Mouse (Mus musculus): ENCODE results near the gene Olfr316. TPM values are rescaled to one million over a fixed set of nuclear protein-coding genes. Genes with fewer than 3 reads are reported as not detected.

Gene Olfr316
- not detected for polyA plus RNA-seq (2015; fragmentation: Illumina TruSeq; extraction: RNeasy Lipid Tissue Mini Kit (QIAGEN cat#74804); ENCODE audit: insufficient read depth, low read depth, low replicate concordance)

DNA sequence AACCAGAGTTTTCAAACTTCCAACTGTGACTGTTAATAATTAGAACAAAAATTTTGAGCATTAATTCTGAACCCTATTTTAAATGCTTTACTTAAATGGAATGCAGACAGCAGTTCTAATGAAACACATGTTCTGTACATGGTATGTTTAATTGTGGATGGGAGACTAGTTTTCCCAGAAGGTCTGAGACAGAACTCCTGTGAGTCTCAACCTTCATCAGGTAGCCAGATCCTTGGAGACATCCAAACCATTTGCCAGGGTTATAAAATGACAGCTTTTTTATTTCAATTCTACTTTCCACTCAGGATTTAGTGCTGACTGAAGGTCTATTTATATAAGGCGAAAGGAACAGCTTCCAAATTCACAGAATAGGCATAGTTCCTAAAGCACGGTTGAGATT, at the start of gene Olfr316:
TSS of gene Olfr316 (plus strand) at position 301 of the 400 bp plus-strand sequence.

DNA sequence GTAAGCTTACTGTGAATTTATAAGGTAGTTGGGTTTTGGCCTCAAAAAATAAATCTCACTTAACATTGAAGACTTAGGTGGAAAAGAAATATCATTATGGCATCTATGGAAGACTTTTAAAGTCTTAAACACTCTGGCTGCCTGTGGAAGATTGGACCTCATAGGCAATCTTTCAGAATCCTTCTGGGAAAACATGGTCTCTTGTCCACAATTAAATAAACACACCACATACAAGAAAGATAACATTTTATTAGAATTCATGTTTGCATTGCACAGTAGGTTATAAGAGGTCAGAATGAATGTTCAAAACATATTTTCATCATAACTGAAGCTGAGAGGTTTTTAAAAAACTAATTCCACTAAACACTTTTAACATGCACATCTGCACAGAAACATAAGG, 28.6 kb upstream of the Olfr316 start, which contains the start of gene Olfr318:
TSS of gene Olfr318 (minus strand) at position 101 of the 400 bp plus-strand sequence.

DNA sequence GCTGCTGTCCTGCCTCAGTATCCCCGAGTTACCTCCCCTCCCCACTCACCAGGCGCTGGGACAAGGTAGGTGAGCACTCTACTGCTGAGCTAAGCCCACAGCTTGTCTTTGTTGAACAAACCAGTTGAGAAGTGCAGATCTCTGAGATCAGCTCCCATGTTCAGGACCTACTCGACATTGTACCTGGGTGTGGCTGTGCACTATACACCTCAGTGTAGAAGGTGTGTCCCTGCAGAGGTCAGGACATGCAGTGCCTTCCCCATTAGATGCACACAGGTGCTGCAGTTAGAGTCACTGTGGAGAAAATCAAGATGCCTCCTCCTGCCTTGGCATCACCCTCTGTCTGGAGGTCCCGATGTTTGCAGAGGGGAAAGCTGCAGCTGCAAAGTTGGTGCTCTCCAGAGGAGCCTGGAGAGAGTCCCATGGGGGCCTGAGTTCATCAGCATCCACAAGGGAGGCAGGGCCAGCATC, 13.7 kb upstream of the Olfr316 start, which contains the start of gene Olfr317:
TSS of gene Olfr317 (minus strand) at position 421 of the 471 bp plus-strand sequence.

DNA sequence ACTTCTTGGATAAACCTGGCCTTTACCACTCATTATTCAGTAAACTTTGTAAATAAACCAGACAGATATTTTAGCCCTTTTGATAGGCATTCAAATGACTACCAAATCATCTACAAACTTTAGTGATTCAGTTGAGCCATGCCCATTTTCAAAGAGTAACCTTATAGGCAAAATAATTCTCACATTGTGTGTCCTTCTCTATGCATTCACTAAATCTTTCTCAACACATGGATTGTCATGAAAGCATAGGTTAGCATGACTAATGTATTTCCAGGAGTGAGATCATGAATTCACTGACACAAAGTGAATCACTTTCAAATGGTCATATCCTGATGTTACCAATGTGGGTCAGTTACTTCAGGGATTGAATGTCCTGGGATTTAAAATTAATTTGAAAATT, 20.4 kb downstream of the Olfr316 start, which contains the start of gene Olfr315:
TSS of gene Olfr315 (plus strand) at position 301 of the 400 bp plus-strand sequence.

DNA sequence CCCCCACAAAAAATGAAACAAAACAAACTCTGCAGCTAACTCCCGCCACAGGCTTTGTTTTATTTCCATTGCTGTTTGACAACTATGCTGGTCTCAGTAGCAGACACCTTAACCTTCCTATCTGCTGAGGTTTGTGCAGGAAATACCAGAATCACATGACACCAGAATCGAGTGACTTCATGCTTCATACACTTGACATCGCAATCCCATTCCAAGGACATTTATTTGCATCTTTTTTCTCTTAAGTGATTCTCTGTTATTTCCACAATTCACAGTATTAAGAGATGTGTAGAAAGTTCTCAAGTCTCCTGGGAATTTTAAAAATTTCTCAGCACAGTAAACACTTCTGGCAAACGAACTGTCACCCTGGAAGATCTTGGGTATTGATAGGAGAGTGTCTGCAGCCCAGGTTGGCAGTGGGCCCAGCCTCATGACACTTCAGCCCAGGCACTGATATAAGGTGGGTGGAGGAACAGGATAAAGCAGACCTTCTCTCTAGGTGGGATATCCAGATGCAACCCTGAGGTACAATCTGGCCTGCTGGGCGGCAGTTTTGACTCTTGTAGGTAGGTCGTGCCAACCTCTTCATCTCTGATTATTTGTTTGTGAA, 30.1 kb downstream of the Olfr316 start, which contains the start of gene Olfr314:
TSS of gene Olfr314 (plus strand) at position 473 of the 610 bp plus-strand sequence.

DNA sequence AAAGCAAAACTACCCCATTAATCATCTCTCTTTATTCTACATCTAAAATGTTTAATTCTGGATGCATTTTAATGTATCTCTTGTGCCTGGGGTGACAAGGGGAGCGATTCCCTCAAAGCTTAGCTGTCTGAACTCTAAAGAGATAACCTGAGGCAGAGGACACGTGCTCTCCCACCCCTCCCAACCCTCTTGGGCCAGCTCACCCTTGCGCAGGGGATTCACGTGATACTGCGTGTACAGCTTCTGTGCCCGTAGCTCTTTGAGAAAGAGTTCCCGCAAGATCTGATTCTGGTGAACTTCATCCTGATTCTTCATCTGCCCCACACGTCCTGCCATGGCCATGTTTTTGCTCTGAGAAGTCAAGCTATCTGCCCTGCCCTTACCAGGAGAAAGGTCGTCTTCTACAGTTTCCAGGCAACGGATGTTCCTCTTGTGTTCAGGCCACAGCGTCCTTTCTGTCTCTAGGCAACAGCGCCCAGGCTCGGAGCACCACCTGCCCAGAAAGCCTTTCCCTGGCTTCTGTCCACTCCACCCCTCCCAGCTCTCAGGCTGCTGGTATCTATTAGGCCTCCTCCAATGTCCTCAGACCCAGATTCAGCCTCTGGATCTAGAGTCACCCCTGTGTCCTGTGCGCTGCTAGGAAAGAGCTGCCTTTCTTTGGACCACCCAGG, 49.2 kb downstream of the Olfr316 start, which contains the start of gene Fam183b:
TSS of gene Fam183b (minus strand) at position 403 of the 671 bp plus-strand sequence.

Other genes starting within 250 kb of the Olfr316 start
- not detected for gene Olfr330, start 217.9 kb upstream of the Olfr316 start, polyA plus RNA-seq (2015; fragmentation: Illumina TruSeq; extraction: RNeasy Lipid Tissue Mini Kit (QIAGEN cat#74804); ENCODE audit: insufficient read depth, low read depth, low replicate concordance)
- gene Olfr329-ps, start 206.3 kb upstream of the Olfr316 start, polyA plus RNA-seq (2015; fragmentation: Illumina TruSeq; extraction: RNeasy Lipid Tissue Mini Kit (QIAGEN cat#74804); ENCODE audit: insufficient read depth, low read depth, low replicate concordance), result not detected
- not detected for gene Olfr328, start 197.1 kb upstream of the Olfr316 start, polyA plus RNA-seq (2015; fragmentation: Illumina TruSeq; extraction: RNeasy Lipid Tissue Mini Kit (QIAGEN cat#74804); ENCODE audit: insufficient read depth, low read depth, low replicate concordance)
- gene Olfr224, start 182.2 kb upstream of the Olfr316 start, polyA plus RNA-seq (2015; fragmentation: Illumina TruSeq; extraction: RNeasy Lipid Tissue Mini Kit (QIAGEN cat#74804); ENCODE audit: insufficient read depth, low read depth, low replicate concordance), result not detected
- gene Olfr325, start 175.0 kb upstream of the Olfr316 start, polyA plus RNA-seq (2015; fragmentation: Illumina TruSeq; extraction: RNeasy Lipid Tissue Mini Kit (QIAGEN cat#74804); ENCODE audit: insufficient read depth, low read depth, low replicate concordance), result not detected
- gene Olfr324, start 157.6 kb upstream of the Olfr316 start, polyA plus RNA-seq (2015; fragmentation: Illumina TruSeq; extraction: RNeasy Lipid Tissue Mini Kit (QIAGEN cat#74804); ENCODE audit: insufficient read depth, low read depth, low replicate concordance), result not detected
- gene 2210407C18Rik, start 136.7 kb upstream of the Olfr316 start, polyA plus RNA-seq (2015; fragmentation: Illumina TruSeq; extraction: RNeasy Lipid Tissue Mini Kit (QIAGEN cat#74804); ENCODE audit: insufficient read depth, low read depth, low replicate concordance), result not detected
- not detected for gene Olfr323, start 122.2 kb upstream of the Olfr316 start, polyA plus RNA-seq (2015; fragmentation: Illumina TruSeq; extraction: RNeasy Lipid Tissue Mini Kit (QIAGEN cat#74804); ENCODE audit: insufficient read depth, low read depth, low replicate concordance)
- gene Trim58, start 112.3 kb upstream of the Olfr316 start, polyA plus RNA-seq (2015; fragmentation: Illumina TruSeq; extraction: RNeasy Lipid Tissue Mini Kit (QIAGEN cat#74804); ENCODE audit: insufficient read depth, low read depth, low replicate concordance), result not detected
- gene Olfr322, start 94.0 kb upstream of the Olfr316 start, polyA plus RNA-seq (2015; fragmentation: Illumina TruSeq; extraction: RNeasy Lipid Tissue Mini Kit (QIAGEN cat#74804); ENCODE audit: insufficient read depth, low read depth, low replicate concordance), result not detected
- gene Olfr320, start 71.6 kb upstream of the Olfr316 start, polyA plus RNA-seq (2015; fragmentation: Illumina TruSeq; extraction: RNeasy Lipid Tissue Mini Kit (QIAGEN cat#74804); ENCODE audit: insufficient read depth, low read depth, low replicate concordance), result not detected
- not detected for gene Olfr319, start 53.6 kb upstream of the Olfr316 start, polyA plus RNA-seq (2015; fragmentation: Illumina TruSeq; extraction: RNeasy Lipid Tissue Mini Kit (QIAGEN cat#74804); ENCODE audit: insufficient read depth, low read depth, low replicate concordance)
- gene Olfr318, start 28.7 kb upstream of the Olfr316 start, polyA plus RNA-seq (2015; fragmentation: Illumina TruSeq; extraction: RNeasy Lipid Tissue Mini Kit (QIAGEN cat#74804); ENCODE audit: insufficient read depth, low read depth, low replicate concordance), result not detected
- gene Olfr317, start 13.5 kb upstream of the Olfr316 start, polyA plus RNA-seq (2015; fragmentation: Illumina TruSeq; extraction: RNeasy Lipid Tissue Mini Kit (QIAGEN cat#74804); ENCODE audit: insufficient read depth, low read depth, low replicate concordance), result not detected
- not detected for gene Olfr315, start 20.5 kb downstream of the Olfr316 start, polyA plus RNA-seq (2015; fragmentation: Illumina TruSeq; extraction: RNeasy Lipid Tissue Mini Kit (QIAGEN cat#74804); ENCODE audit: insufficient read depth, low read depth, low replicate concordance)
- not detected for gene Olfr314, start 30.2 kb downstream of the Olfr316 start, polyA plus RNA-seq (2015; fragmentation: Illumina TruSeq; extraction: RNeasy Lipid Tissue Mini Kit (QIAGEN cat#74804); ENCODE audit: insufficient read depth, low read depth, low replicate concordance)
- 10.9 TPM for gene Fam183b, start 49.2 kb downstream of the Olfr316 start, polyA plus RNA-seq (2015; fragmentation: Illumina TruSeq; extraction: RNeasy Lipid Tissue Mini Kit (QIAGEN cat#74804); ENCODE audit: insufficient read depth, low read depth, low replicate concordance)
- gene Olfr313, start 62.3 kb downstream of the Olfr316 start, polyA plus RNA-seq (2015; fragmentation: Illumina TruSeq; extraction: RNeasy Lipid Tissue Mini Kit (QIAGEN cat#74804); ENCODE audit: insufficient read depth, low read depth, low replicate concordance), result not detected
- gene Olfr312, start 76.5 kb downstream of the Olfr316 start, polyA plus RNA-seq (2015; fragmentation: Illumina TruSeq; extraction: RNeasy Lipid Tissue Mini Kit (QIAGEN cat#74804); ENCODE audit: insufficient read depth, low read depth, low replicate concordance), result not detected
- gene Olfr311, start 86.5 kb downstream of the Olfr316 start, polyA plus RNA-seq (2015; fragmentation: Illumina TruSeq; extraction: RNeasy Lipid Tissue Mini Kit (QIAGEN cat#74804); ENCODE audit: insufficient read depth, low read depth, low replicate concordance), result not detected
- 3.5 TPM for gene Gm12258, start 94.4 kb downstream of the Olfr316 start, polyA plus RNA-seq (2015; fragmentation: Illumina TruSeq; extraction: RNeasy Lipid Tissue Mini Kit (QIAGEN cat#74804); ENCODE audit: insufficient read depth, low read depth, low replicate concordance)
- gene 2810021J22Rik, start 114.5 kb downstream of the Olfr316 start, polyA plus RNA-seq (2015; fragmentation: Illumina TruSeq; extraction: RNeasy Lipid Tissue Mini Kit (QIAGEN cat#74804); ENCODE audit: insufficient read depth, low read depth, low replicate concordance), result 2.1 TPM
- gene Zfp39, start 151.5 kb downstream of the Olfr316 start, polyA plus RNA-seq (2015; fragmentation: Illumina TruSeq; extraction: RNeasy Lipid Tissue Mini Kit (QIAGEN cat#74804); ENCODE audit: insufficient read depth, low read depth, low replicate concordance), result 0.94 TPM
- not detected for gene Btnl10, start 165.2 kb downstream of the Olfr316 start, polyA plus RNA-seq (2015; fragmentation: Illumina TruSeq; extraction: RNeasy Lipid Tissue Mini Kit (QIAGEN cat#74804); ENCODE audit: insufficient read depth, low read depth, low replicate concordance)
- gene Rnf187, start 186.2 kb downstream of the Olfr316 start, polyA plus RNA-seq (2015; fragmentation: Illumina TruSeq; extraction: RNeasy Lipid Tissue Mini Kit (QIAGEN cat#74804); ENCODE audit: insufficient read depth, low read depth, low replicate concordance), result 27.0 TPM
- not detected for gene Hist3h2ba, start 196.2 kb downstream of the Olfr316 start, polyA plus RNA-seq (2015; fragmentation: Illumina TruSeq; extraction: RNeasy Lipid Tissue Mini Kit (QIAGEN cat#74804); ENCODE audit: insufficient read depth, low read depth, low replicate concordance)
- gene Hist3h2a, start 202.0 kb downstream of the Olfr316 start, polyA plus RNA-seq (2015; fragmentation: Illumina TruSeq; extraction: RNeasy Lipid Tissue Mini Kit (QIAGEN cat#74804); ENCODE audit: insufficient read depth, low read depth, low replicate concordance), result 4.9 TPM
- gene Trim17, start 202.0 kb downstream of the Olfr316 start, polyA plus RNA-seq (2015; fragmentation: Illumina TruSeq; extraction: RNeasy Lipid Tissue Mini Kit (QIAGEN cat#74804); ENCODE audit: insufficient read depth, low read depth, low replicate concordance), result not detected
- gene Trim11, start 225.4 kb downstream of the Olfr316 start, polyA plus RNA-seq (2015; fragmentation: Illumina TruSeq; extraction: RNeasy Lipid Tissue Mini Kit (QIAGEN cat#74804); ENCODE audit: insufficient read depth, low read depth, low replicate concordance), result 11.7 TPM

Measured in pancreas, adult 10 weeks (tissue).